Mouse (Mus musculus) thymus, adult 2 months (tissue): ENCODE measurements at regions not wholly inside any gene's neighbourhood (a gene's known extent, or its start where the extent isn't known, plus 50 kb on each side); places are given as distances from the start of the nearest gene placed in this dataset.

Source experiments
- CTCF ChIP-seq: fragments of 200-500 bp; IDR thresholded peaks from 2 replicates; pipeline ENCODE4 v1.5.1; 2012; ENCODE audit warnings: mild to moderate bottlenecking, control low read depth, low read length, moderate library complexity, borderline replicate concordance; ENCODE audit not compliant: control insufficient read depth, poor library complexity, insufficient read depth; ENCODE audit errors: extremely low read depth
- POLR2A ChIP-seq: fragments of 200-500 bp; IDR thresholded peaks from 2 replicates; pipeline ENCODE4 v1.6.1; 2012; ENCODE audit warnings: mild to moderate bottlenecking, low read length, control low read depth, moderate library complexity; ENCODE audit not compliant: control insufficient read depth, poor library complexity, insufficient read depth; ENCODE audit errors: extremely low read depth

- TF ChIP-seq POLR2A = no peak
- TF ChIP-seq CTCF = no peak
These were observed 519.7 kb downstream of the Slc4a3 start for GRCm38 (mm10) chr1:76065783-76066182.
